Mouse (Mus musculus): ENCODE measurements around the gene Erbb3. TPM values are rescaled to one million over a fixed set of nuclear protein-coding genes. Genes with fewer than 3 reads are reported as not detected.
A peak's percentile ranks its signal among the peaks of the same experiment; 100 is the strongest.
"Not testable (repeated sequence)": the region's sequence is repeated elsewhere in the genome, so short reads cannot be mapped to it uniquely, and the experiment has no call there.

Erbb3 gene
- total and polyA plus RNA-seq, 3 experiments, result 0.29 to 0.39 TPM; not detected in 1

DNA sequence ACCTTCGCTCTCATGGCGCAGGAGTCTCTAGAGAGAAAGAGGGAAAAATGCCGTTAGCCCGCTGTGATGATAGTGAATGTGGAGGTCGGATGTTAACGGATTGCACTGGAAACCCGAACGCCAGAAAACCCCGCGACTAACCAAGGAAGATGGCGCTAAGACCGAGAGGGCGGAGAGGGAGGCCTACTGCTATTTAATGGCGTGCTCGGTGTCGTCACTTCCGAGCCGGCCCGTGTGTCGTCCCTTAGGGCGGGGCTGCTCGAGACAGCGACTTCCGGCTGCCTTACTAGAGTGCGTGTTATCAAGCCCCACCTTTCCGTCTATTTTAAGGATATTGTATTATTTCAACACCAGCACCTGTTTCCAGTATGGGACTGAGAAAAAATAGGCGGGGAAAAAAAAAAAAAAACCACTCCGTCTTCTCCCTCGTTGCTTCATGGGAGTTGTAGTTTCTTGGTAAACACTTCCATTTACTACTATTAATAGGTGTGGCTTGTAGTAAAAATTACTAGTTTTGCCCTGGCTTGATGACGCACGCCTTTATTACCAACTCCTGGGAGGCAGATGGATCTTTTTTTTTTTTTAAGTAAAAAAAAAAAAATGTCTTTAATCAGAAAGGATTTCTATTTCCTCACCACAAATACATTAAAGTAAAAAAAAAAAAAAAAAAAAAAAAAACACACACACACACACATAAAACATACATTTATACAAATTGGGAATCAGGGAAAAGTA lies 40.3 kb downstream of the Erbb3 start, which contains the start of gene Rpl41 (continued):
- peak; percentile 100 for TF ChIP-seq POLR2AphosphoS2 (IDR thresholded peaks at IDR 0.05; ENCODE audit: low read length)
- TF ChIP-seq NELFE (IDR thresholded peaks at IDR 0.05; ENCODE audit: low read depth, low read length), result peak; percentile 100
- TF ChIP-seq CHD1 (IDR thresholded peaks at IDR 0.05; ENCODE audit: low read depth, low read length), result peak; percentile 91; the same call in 1 of the 2 replicates
- peak; percentile 96 for TF ChIP-seq MYC (IDR thresholded peaks at IDR 0.05; ENCODE audit: low read depth, low read length)

- H3K79me2 ChIP-seq (ENCODE audit: control insufficient read depth, insufficient read depth, low read length, poor library complexity), result peaks cover 18% of the 10 kb centered on the region
- not testable (repeated sequence) for H3K9me3 ChIP-seq (replicated peaks; ENCODE audit: insufficient read depth, low read length); H3K27me3 ChIP-seq (ENCODE audit: control insufficient read depth in 1 of 2, insufficient read depth in 2 of 2, low read length in 2 of 2); H3K36me3 ChIP-seq (ENCODE audit: control insufficient read depth in 1 of 2, insufficient read depth in 2 of 2, low read length in 2 of 2)
- peaks cover 0 to 16% of the 10 kb centered on the region in 2 experiments; a peak in 2 of 4 replicates for H3K4me1 ChIP-seq (ENCODE audit: control insufficient read depth in 1 of 2, insufficient read depth in 2 of 2, low read length in 2 of 2)
- peak overlapping the region; percentile 54 to 96 for H3K4me3 ChIP-seq (ENCODE audit: control insufficient read depth in 1 of 2, insufficient read depth in 1 of 2, low read depth in 2 of 2, low read length in 2 of 2)
- TF ChIP-seq POLR2A (IDR thresholded peaks at IDR 0.05; ENCODE audit: control insufficient read depth in 1 of 2, insufficient read depth in 1 of 2, low read depth in 1 of 2, low read length in 2 of 2, poor library complexity in 1 of 2), result peak in 1 of 2 experiments; percentile 1; a peak in 2 of 4 replicates
- peak overlapping the region; percentile 97 for H3K27ac ChIP-seq (ENCODE audit: control insufficient read depth, low read depth, low read length)
- peak overlapping the region; percentile 100 for H3K9ac ChIP-seq (ENCODE audit: control insufficient read depth, low read depth, low read length, poor library complexity, severe bottlenecking)
- peak; percentile 59 for DNase-seq (ENCODE audit: low read depth, low spot score)
Observed at GRCm38 (mm10) chr10:128548051-128548791, 41.2 kb downstream of the Erbb3 start.

DNA sequence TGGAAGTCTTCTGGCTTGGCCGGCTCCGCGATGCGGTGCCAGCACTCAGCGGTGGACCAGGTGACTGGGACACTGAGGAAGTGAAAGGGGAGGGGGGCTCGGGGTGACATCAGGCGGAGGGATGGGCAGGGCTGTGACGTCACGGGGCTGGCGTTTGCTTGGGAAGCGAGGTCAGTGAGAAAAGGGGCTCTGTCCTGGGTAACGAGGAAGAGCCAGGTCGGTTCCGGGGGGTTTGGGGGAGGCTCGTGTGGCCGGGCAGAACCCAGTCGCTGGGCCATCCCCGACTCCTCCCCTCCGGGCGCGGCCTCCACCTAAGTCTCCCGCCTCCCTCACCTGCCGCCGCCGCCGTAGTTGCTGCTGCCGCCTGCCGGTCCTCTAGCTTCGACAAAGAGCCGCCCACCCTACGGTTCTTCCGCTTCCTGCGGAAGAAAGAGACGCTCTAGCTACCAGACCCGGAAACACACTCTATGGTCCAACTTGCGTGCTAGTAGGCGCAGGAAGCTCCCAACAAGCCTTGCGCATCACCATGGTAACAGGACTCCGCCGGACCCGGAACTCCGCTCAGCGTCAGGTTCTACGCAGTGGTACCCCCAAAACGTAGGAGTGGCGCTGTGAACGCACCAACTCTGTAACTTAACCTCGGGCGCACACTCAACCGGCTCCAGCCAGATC lies 42.0 kb downstream of the Erbb3 start, which contains the start of gene Zc3h10:
TSS of gene Zc3h10 (minus strand) at position 414 of the 672 bp plus-strand sequence.
- peak; percentile 99 for DNase-seq (ENCODE audit: low read depth, low spot score)
- Histone ChIP-seq H3K4me1 (ENCODE audit: control insufficient read depth in 1 of 2, insufficient read depth in 2 of 2, low read length in 2 of 2) (peaks cover 0 to 16% of the 10 kb centered on the region in 2 experiments; a peak in 2 of 4 replicates), H3K9ac (ENCODE audit: control insufficient read depth, low read depth, low read length, poor library complexity, severe bottlenecking) (peak within 1 kb of the TSS; percentile 100), H3K36me3 (ENCODE audit: control insufficient read depth in 1 of 2, insufficient read depth in 2 of 2, low read length in 2 of 2) (peaks cover 0 to 8% of the 10 kb centered on the region in 2 experiments; a peak in 2 of 4 replicates), H3K79me2 (ENCODE audit: control insufficient read depth, insufficient read depth, low read length, poor library complexity) (peaks cover 18% of the 10 kb centered on the region), H3K4me3 (ENCODE audit: control insufficient read depth in 1 of 2, insufficient read depth in 1 of 2, low read depth in 2 of 2, low read length in 2 of 2) (peak within 1 kb of the TSS; percentile 75 to 96), H3K9me3 (replicated peaks; ENCODE audit: insufficient read depth, low read length) (no peaks in the 10 kb centered on the region), H3K27ac (ENCODE audit: control insufficient read depth, low read depth, low read length) (peak within 1 kb of the TSS; percentile 97), H3K27me3 (ENCODE audit: control insufficient read depth in 1 of 2, insufficient read depth in 2 of 2, low read length in 2 of 2) (no peaks in the 10 kb centered on the region)
- TF ChIP-seq MAFK (IDR thresholded peaks at IDR 0.05; ENCODE audit: borderline replicate concordance, low read depth, low read length) (no peak; the same call in 1 of the 2 replicates), ELF1 (IDR thresholded peaks at IDR 0.05; ENCODE audit: low read depth, low read length) (peak; percentile 100), MXI1 (IDR thresholded peaks at IDR 0.05; ENCODE audit: low read depth, low read length) (peak; percentile 92), GATA1 (IDR thresholded peaks at IDR 0.05; ENCODE audit: low read depth, low read length) (no peak), CHD1 (IDR thresholded peaks at IDR 0.05; ENCODE audit: low read depth, low read length) (no peak; the same call in 1 of the 2 replicates), HCFC1 (IDR thresholded peaks at IDR 0.05; ENCODE audit: low read depth, low read length) (peak; percentile 99), NELFE (IDR thresholded peaks at IDR 0.05; ENCODE audit: low read depth, low read length) (peak; percentile 81), ZMIZ1 (IDR thresholded peaks at IDR 0.05; ENCODE audit: low read depth, low read length) (peak; percentile 98; the same call in 1 of the 2 replicates), ETS1 (IDR thresholded peaks at IDR 0.05; ENCODE audit: low read depth, low read length) (peak; percentile 66), TAL1 (IDR thresholded peaks at IDR 0.05; ENCODE audit: low read length) (no peak), BHLHE40 (IDR thresholded peaks at IDR 0.05; ENCODE audit: borderline replicate concordance, low read depth, low read length) (peak; percentile 24; the same call in 1 of the 2 replicates), NRF1 (IDR thresholded peaks at IDR 0.05; ENCODE audit: insufficient read depth, low read depth, low read length, poor library complexity, severe bottlenecking) (peak; percentile 61; the same call in 1 of the 2 replicates), ZC3H11A (IDR thresholded peaks at IDR 0.05; ENCODE audit: low read depth, low read length) (no peak), TBP (IDR thresholded peaks at IDR 0.05; ENCODE audit: low read depth, low read length) (peak; percentile 56), MYB (IDR thresholded peaks at IDR 0.05; ENCODE audit: low read depth, low read length) (peak; percentile 77), ZKSCAN1 (IDR thresholded peaks at IDR 0.05; ENCODE audit: low read depth, low read length) (no peak), MEF2A (IDR thresholded peaks at IDR 0.05; ENCODE audit: extremely low read depth, insufficient replicate concordance, low read depth, low read length, poor library complexity, severe bottlenecking) (no peak), UBTF (IDR thresholded peaks at IDR 0.05; ENCODE audit: borderline replicate concordance, insufficient read depth, low read depth, low read length) (no peak), RCOR1 (IDR thresholded peaks at IDR 0.05; ENCODE audit: low read depth, low read length) (peak; percentile 51; the same call in 1 of the 2 replicates), ZNF384 (IDR thresholded peaks at IDR 0.05; ENCODE audit: low read depth, low read length) (peak; percentile 80), MAX (IDR thresholded peaks at IDR 0.05; ENCODE audit: low read length) (peak; percentile 60; the same call in 1 of the 2 replicates)

All from MEL (cell line).